Mouse (Mus musculus) heart, embryonic 15.5 days (tissue): ENCODE data around the gene Gm20671. TPM values are rescaled to one million over a fixed set of nuclear protein-coding genes. Genes with fewer than 3 reads are reported as not detected.
"Not testable (repeated sequence)": the region's sequence is repeated elsewhere in the genome, so short reads cannot be mapped to it uniquely, and the experiment has no call there.

Experiments used
- ATAC-seq: fragments of 200-750 bp; cut with Nextera tagmentation; replicated peaks from 2 replicates; pipeline ENCODE4 v1.8.0; 2017; ENCODE audit warnings: low read depth, moderate TSS enrichment; ENCODE audit not compliant: insufficient number of reproducible peaks, insufficient read depth, low FRiP score
- H3K27ac ChIP-seq: fragments of 300-500 bp; sonication (generic); 2 replicates; pipeline ENCODE4 v1.5.1; 2015; ENCODE audit warnings: mild to moderate bottlenecking, inconsistent platforms
- H3K27me3 ChIP-seq: fragments of 300-500 bp; sonication (generic); 2 replicates; pipeline ENCODE4 v1.6.1; 2015; ENCODE audit warnings: inconsistent platforms
- H3K36me3 ChIP-seq: fragments of 300-500 bp; sonication (generic); 2 replicates; pipeline ENCODE4 v1.6.1; 2015; ENCODE audit warnings: mild to moderate bottlenecking, inconsistent platforms
- H3K4me1 ChIP-seq: fragments of 300-500 bp; sonication (generic); replicated peaks from 2 replicates; pipeline ENCODE4 v1.6.1; 2015; ENCODE audit warnings: inconsistent platforms
- H3K4me2 ChIP-seq: fragments of 300-500 bp; sonication (generic); 2 replicates; pipeline ENCODE4 v1.6.1; 2015; ENCODE audit warnings: inconsistent platforms, mild to moderate bottlenecking, moderate library complexity
- H3K4me3 ChIP-seq: fragments of 300-500 bp; sonication (generic); 2 replicates; pipeline ENCODE4 v1.5.1; 2015; ENCODE audit warnings: mild to moderate bottlenecking, inconsistent platforms
- H3K9ac ChIP-seq: fragments of 300-500 bp; sonication (generic); 2 replicates; pipeline ENCODE4 v1.6.1; 2015; ENCODE audit warnings: mild to moderate bottlenecking, inconsistent platforms
- H3K9me3 ChIP-seq: fragments of 300-500 bp; sonication (generic); replicated peaks from 2 replicates; pipeline ENCODE4 v1.6.1; 2016; ENCODE audit warnings: inconsistent platforms
- WGBS: fragments of 180-500 bp; shearing (Covaris S2); methylation state at CpG from one replicate; pipeline ENCODE4 v1.1.7; 2015; ENCODE audit warnings: mixed read lengths; 5-methylcytosine and 5-hydroxymethylcytosine counted together
- polyA plus RNA-seq: library from polyadenylated mRNA; unstranded; fragments of >200 nt; fragmentation: Nextera tagmentation; extraction: Ambion mirVana; gene quantifications from 2 replicates; pipeline ENCODE4 v1.2.1, GENCODE M21; 2015

Gm20671 gene
- polyA plus RNA-seq, 1 experiment from 2014 or later = not detected

GRCm38 (mm10) chr5:32784726-32785125 is 42.2 kb downstream of the Gm20671 start:
- H3K27ac ChIP-seq = no peak overlapping the region

GRCm38 (mm10) chr5:32781596-32781995 is 45.3 kb downstream of the Gm20671 start:
- Histone ChIP-seq H3K9me3 (no peaks in the 10 kb centered on the region), H3K9ac (no peak overlapping the region), H3K27me3 (no peaks in the 10 kb centered on the region), H3K4me2 (no peak overlapping the region), H3K27ac (no peak overlapping the region), H3K4me3 (no peak overlapping the region), H3K36me3 (no peaks in the 10 kb centered on the region), H3K4me1 (peaks cover 10% of the 10 kb centered on the region)
- no peak for ATAC-seq
- WGBS = 89% methylated on average over 5 of the region's 5 CpGs

More at GRCm38 (mm10) chr5:32784726-32785125, 42.2 kb downstream of the Gm20671 start:
- 22% methylated on average over 5 of the region's 5 CpGs for WGBS
- peak overlapping the region; percentile 68 for H3K9ac ChIP-seq
- H3K27me3 ChIP-seq = no peaks in the 10 kb centered on the region
- H3K4me3 ChIP-seq = peak overlapping the region; percentile 76
- peaks cover 10% of the 10 kb centered on the region for H3K4me1 ChIP-seq
- H3K4me2 ChIP-seq = peak overlapping the region; percentile 83
- H3K36me3 ChIP-seq = no peaks in the 10 kb centered on the region; the same call in 1 of the 2 replicates
- no peaks in the 10 kb centered on the region for H3K9me3 ChIP-seq
- no peak for ATAC-seq

GRCm38 (mm10) chr5:32778168-32778567 is 48.7 kb downstream of the Gm20671 start:
- Histone ChIP-seq H3K27ac (no peak overlapping the region), H3K4me2 (no peak overlapping the region), H3K9me3 (no peaks in the 10 kb centered on the region), H3K27me3 (no peaks in the 10 kb centered on the region), H3K4me3 (no peak overlapping the region), H3K4me1 (no peaks in the 10 kb centered on the region), H3K9ac (no peak overlapping the region), H3K36me3 (0 out of 2 replicates have a peak, but pooled peaks cover 6% of the 10 kb centered on the region)
- ATAC-seq = no peak
- 76% methylated on average over 3 of the region's 3 CpGs for WGBS

- no peaks in the 10 kb centered on the region for H3K27me3 ChIP-seq
- 0 out of 2 replicates have a peak, but pooled peaks cover 6% of the 10 kb centered on the region for H3K36me3 ChIP-seq
- H3K27ac ChIP-seq = no peak overlapping the region
- no peaks in the 10 kb centered on the region for H3K9me3 ChIP-seq
- no peaks in the 10 kb centered on the region for H3K4me1 ChIP-seq
- H3K4me3 ChIP-seq = no peak overlapping the region
- H3K9ac ChIP-seq = no peak overlapping the region
- WGBS = 82% methylated on average over 2 of the region's 2 CpGs
- H3K4me2 ChIP-seq = no peak overlapping the region
- no peak for ATAC-seq
Observed at GRCm38 (mm10) chr5:32772361-32772760, 54.5 kb downstream of the Gm20671 start.

GRCm38 (mm10) chr5:32767636-32768373 is 59.1 kb downstream of the Gm20671 start:
- no peak for ATAC-seq
- WGBS = 89% methylated on average over 4 of the region's 4 CpGs
- no peaks in the 10 kb centered on the region for H3K27me3 ChIP-seq
- H3K27ac ChIP-seq = no peak overlapping the region
- no peak overlapping the region for H3K9ac ChIP-seq
- no peak overlapping the region for H3K4me2 ChIP-seq
- no peaks in the 10 kb centered on the region for H3K36me3 ChIP-seq
- H3K9me3 ChIP-seq = no peaks in the 10 kb centered on the region
- H3K4me1 ChIP-seq = no peaks in the 10 kb centered on the region
- H3K4me3 ChIP-seq = no peak overlapping the region

GRCm38 (mm10) chr5:32767004-32767403 is 59.9 kb downstream of the Gm20671 start:
- no peak for ATAC-seq
- no peak overlapping the region for H3K9ac ChIP-seq
- no peaks in the 10 kb centered on the region for H3K9me3 ChIP-seq
- no peaks in the 10 kb centered on the region for H3K36me3 ChIP-seq
- no peak overlapping the region for H3K27ac ChIP-seq
- H3K4me1 ChIP-seq = no peaks in the 10 kb centered on the region
- H3K4me2 ChIP-seq = no peak overlapping the region
- no peaks in the 10 kb centered on the region for H3K27me3 ChIP-seq
- no peak overlapping the region for H3K4me3 ChIP-seq
- 97% methylated on average over 3 of the region's 3 CpGs for WGBS

- Histone ChIP-seq H3K9ac (no peak overlapping the region), H3K4me2 (no peak overlapping the region), H3K9me3 (no peaks in the 10 kb centered on the region), H3K36me3 (no peaks in the 10 kb centered on the region), H3K27me3 (no peaks in the 10 kb centered on the region), H3K4me3 (no peak overlapping the region), H3K27ac (no peak overlapping the region), H3K4me1 (peaks cover 4% of the 10 kb centered on the region)
- ATAC-seq = no peak
- 62% methylated on average over 5 of the region's 5 CpGs for WGBS
Observed at GRCm38 (mm10) chr5:32761566-32762140, 65.3 kb downstream of the Gm20671 start.

- no peak for ATAC-seq
- Histone ChIP-seq H3K9ac (no peak overlapping the region), H3K27ac (no peak overlapping the region), H3K4me2 (no peak overlapping the region), H3K4me1 (peaks cover 4% of the 10 kb centered on the region), H3K36me3 (no peaks in the 10 kb centered on the region), H3K9me3 (no peaks in the 10 kb centered on the region), H3K27me3 (no peaks in the 10 kb centered on the region), H3K4me3 (no peak overlapping the region)
- 44% methylated on average over 3 of the region's 3 CpGs for WGBS
Observed at GRCm38 (mm10) chr5:32760787-32761186, 66.1 kb downstream of the Gm20671 start.

GRCm38 (mm10) chr5:32760352-32760751 is 66.6 kb downstream of the Gm20671 start:
- not testable (repeated sequence) for H3K4me1 ChIP-seq, H3K9me3 ChIP-seq, H3K27me3 ChIP-seq, H3K9ac ChIP-seq, H3K36me3 ChIP-seq, H3K27ac ChIP-seq, H3K4me2 ChIP-seq, ATAC-seq, H3K4me3 ChIP-seq
- WGBS = 92% methylated on average over 18 of the region's 18 CpGs

GRCm38 (mm10) chr5:32759662-32760061 is 67.2 kb downstream of the Gm20671 start:
- Histone ChIP-seq H3K9ac (no peak overlapping the region), H3K4me3 (no peak overlapping the region), H3K9me3 (no peaks in the 10 kb centered on the region), H3K27me3 (no peaks in the 10 kb centered on the region), H3K4me1 (peaks cover 4% of the 10 kb centered on the region), H3K36me3 (no peaks in the 10 kb centered on the region), H3K4me2 (no peak overlapping the region), H3K27ac (no peak overlapping the region)
- no peak for ATAC-seq
- 77% methylated on average over 2 of the region's 2 CpGs for WGBS

GRCm38 (mm10) chr5:32756141-32756540 is 70.8 kb downstream of the Gm20671 start:
- Histone ChIP-seq H3K4me2 (no peak overlapping the region), H3K4me3 (no peak overlapping the region), H3K27me3 (no peaks in the 10 kb centered on the region), H3K27ac (no peak overlapping the region), H3K36me3 (no peaks in the 10 kb centered on the region), H3K9ac (no peak overlapping the region), H3K4me1 (no peaks in the 10 kb centered on the region), H3K9me3 (no peaks in the 10 kb centered on the region)
- no peak for ATAC-seq
- 91% methylated on average over 8 of the region's 8 CpGs for WGBS

- H3K27me3 ChIP-seq = no peaks in the 10 kb centered on the region
- 45% methylated on average over 2 of the region's 2 CpGs for WGBS
- no peak for ATAC-seq
Observed at GRCm38 (mm10) chr5:32751736-32752135, 75.2 kb downstream of the Gm20671 start.

More at GRCm38 (mm10) chr5:32751736-32752135, 75.2 kb downstream of the Gm20671 start:
- H3K9ac ChIP-seq = no peak overlapping the region
- no peak overlapping the region for H3K4me3 ChIP-seq
- no peaks in the 10 kb centered on the region; the same call in 1 of the 2 replicates for H3K4me1 ChIP-seq
- no peak overlapping the region for H3K4me2 ChIP-seq
- H3K9me3 ChIP-seq = no peaks in the 10 kb centered on the region
- H3K36me3 ChIP-seq = no peaks in the 10 kb centered on the region
- no peak overlapping the region for H3K27ac ChIP-seq
